Mouse (Mus musculus): ENCODE results near the gene Arhgef17. TPM values are rescaled to one million over a fixed set of nuclear protein-coding genes. Genes with fewer than 3 reads are reported as not detected.

The Arhgef17 gene
- polyA plus RNA-seq, 1 experiment = 71.4 TPM

- H3K27ac ChIP-seq (ENCODE audit: insufficient read depth, low read length) = no peak overlapping the region
- 16% methylated on average over 16 of the region's 16 CpGs for WGBS
- H3K4me1 ChIP-seq (ENCODE audit: control insufficient read depth, insufficient read depth, low read length) = peaks cover 9% of the 10 kb centered on the region; the same call in 1 of the 2 replicates
Observed at GRCm38 (mm10) chr7:100938106-100938505, 6.2 kb upstream of the Arhgef17 start.

GRCm38 (mm10) chr7:100937481-100937880 lies 5.6 kb upstream of the Arhgef17 start:
- Histone ChIP-seq H3K27me3 (ENCODE audit: control insufficient read depth, insufficient read depth, low read length) (no peaks in the 10 kb centered on the region), H3K4me1 (ENCODE audit: control insufficient read depth, insufficient read depth, low read length) (peaks cover 4% of the 10 kb centered on the region; the same call in 1 of the 2 replicates), H3K4me3 (replicated peaks; ENCODE audit: insufficient read depth, low read depth, low read length) (no peak overlapping the region), H3K27ac (ENCODE audit: insufficient read depth, low read length) (no peak overlapping the region)
- 91% methylated on average over 3 of the region's 3 CpGs for WGBS
- TF ChIP-seq POLR2A (IDR thresholded peaks at IDR 0.05; ENCODE audit: borderline replicate concordance, insufficient read depth, low read length) (no peak), CTCF (IDR thresholded peaks at IDR 0.05; ENCODE audit: borderline replicate concordance, insufficient read depth, low read depth, low read length) (no peak)
- no peak for DNase-seq

More at GRCm38 (mm10) chr7:100938106-100938505, 6.2 kb upstream of the Arhgef17 start:
- DNase-seq = no peak
- TF ChIP-seq POLR2A (IDR thresholded peaks at IDR 0.05; ENCODE audit: borderline replicate concordance, insufficient read depth, low read length) (no peak), CTCF (IDR thresholded peaks at IDR 0.05; ENCODE audit: borderline replicate concordance, insufficient read depth, low read depth, low read length) (no peak)
- H3K27me3 ChIP-seq (ENCODE audit: control insufficient read depth, insufficient read depth, low read length) = no peaks in the 10 kb centered on the region
- H3K4me3 ChIP-seq (replicated peaks; ENCODE audit: insufficient read depth, low read depth, low read length) = no peak overlapping the region

GRCm38 (mm10) chr7:100933520-100933919 lies 1.6 kb upstream of the Arhgef17 start:
- Histone ChIP-seq H3K4me1 (ENCODE audit: control insufficient read depth, insufficient read depth, low read length) (peaks cover 3% of the 10 kb centered on the region; the same call in 1 of the 2 replicates), H3K27me3 (ENCODE audit: control insufficient read depth, insufficient read depth, low read length) (peaks cover 10% of the 10 kb centered on the region; the same call in 1 of the 2 replicates), H3K27ac (ENCODE audit: insufficient read depth, low read length) (no peak overlapping the region), H3K4me3 (replicated peaks; ENCODE audit: insufficient read depth, low read depth, low read length) (no peak overlapping the region)
- DNase-seq = no peak
- TF ChIP-seq CTCF (IDR thresholded peaks at IDR 0.05; ENCODE audit: borderline replicate concordance, insufficient read depth, low read depth, low read length) (no peak), POLR2A (IDR thresholded peaks at IDR 0.05; ENCODE audit: borderline replicate concordance, insufficient read depth, low read length) (no peak)

- 1% methylated on average over 27 of the region's 27 CpGs for WGBS
- Histone ChIP-seq H3K4me3 (replicated peaks; ENCODE audit: insufficient read depth, low read depth, low read length) (no peak overlapping the region), H3K27ac (ENCODE audit: insufficient read depth, low read length) (no peak overlapping the region), H3K27me3 (ENCODE audit: control insufficient read depth, insufficient read depth, low read length) (peaks cover 10% of the 10 kb centered on the region; the same call in 1 of the 2 replicates), H3K4me1 (ENCODE audit: control insufficient read depth, insufficient read depth, low read length) (no peaks in the 10 kb centered on the region)
- peak; percentile 50 for TF ChIP-seq CTCF (IDR thresholded peaks at IDR 0.05; ENCODE audit: borderline replicate concordance, insufficient read depth, low read depth, low read length)
- TF ChIP-seq POLR2A (IDR thresholded peaks at IDR 0.05; ENCODE audit: borderline replicate concordance, insufficient read depth, low read length) = no peak
- peak; percentile 32 to 51 for DNase-seq
Observed at GRCm38 (mm10) chr7:100932481-100933007, 637 bp upstream of the Arhgef17 start.

- under 1% methylated on average over 73 of the region's 73 CpGs for WGBS
- no peak overlapping the region for H3K4me3 ChIP-seq (replicated peaks; ENCODE audit: insufficient read depth, low read depth, low read length)
Observed at GRCm38 (mm10) chr7:100931316-100931925, 486 bp downstream of the Arhgef17 start.

GRCm38 (mm10) chr7:100930619-100931315 lies 1.1 kb downstream of the Arhgef17 start:
- Histone ChIP-seq H3K27me3 (ENCODE audit: control insufficient read depth, insufficient read depth, low read length) (peaks cover 10% of the 10 kb centered on the region; the same call in 1 of the 2 replicates), H3K27ac (ENCODE audit: insufficient read depth, low read length) (no peak overlapping the region), H3K4me3 (replicated peaks; ENCODE audit: insufficient read depth, low read depth, low read length) (no peak overlapping the region), H3K4me1 (ENCODE audit: control insufficient read depth, insufficient read depth, low read length) (peaks cover 6% of the 10 kb centered on the region; the same call in 1 of the 2 replicates)
- 15% methylated on average over 53 of the region's 53 CpGs for WGBS
- no peak for DNase-seq
- no peak for TF ChIP-seq POLR2A (IDR thresholded peaks at IDR 0.05; ENCODE audit: borderline replicate concordance, insufficient read depth, low read length)
- no peak for TF ChIP-seq CTCF (IDR thresholded peaks at IDR 0.05; ENCODE audit: borderline replicate concordance, insufficient read depth, low read depth, low read length)

More at GRCm38 (mm10) chr7:100931316-100931925, 486 bp downstream of the Arhgef17 start:
- peaks cover 10% of the 10 kb centered on the region; the same call in 1 of the 2 replicates for H3K27me3 ChIP-seq (ENCODE audit: control insufficient read depth, insufficient read depth, low read length)
- no peak for DNase-seq
- H3K4me1 ChIP-seq (ENCODE audit: control insufficient read depth, insufficient read depth, low read length) = peaks cover 3% of the 10 kb centered on the region; the same call in 1 of the 2 replicates
- TF ChIP-seq POLR2A (IDR thresholded peaks at IDR 0.05; ENCODE audit: borderline replicate concordance, insufficient read depth, low read length) = no peak
- TF ChIP-seq CTCF (IDR thresholded peaks at IDR 0.05; ENCODE audit: borderline replicate concordance, insufficient read depth, low read depth, low read length) = no peak
- no peak overlapping the region for H3K27ac ChIP-seq (ENCODE audit: insufficient read depth, low read length)

- no peak for DNase-seq
- 86% methylated on average over 19 of the region's 19 CpGs for WGBS
- Histone ChIP-seq H3K27ac (ENCODE audit: insufficient read depth, low read length) (no peak overlapping the region), H3K27me3 (ENCODE audit: control insufficient read depth, insufficient read depth, low read length) (peaks cover 10% of the 10 kb centered on the region; the same call in 1 of the 2 replicates), H3K4me3 (replicated peaks; ENCODE audit: insufficient read depth, low read depth, low read length) (no peak overlapping the region), H3K4me1 (ENCODE audit: control insufficient read depth, insufficient read depth, low read length) (peaks cover 6% of the 10 kb centered on the region; the same call in 1 of the 2 replicates)
- TF ChIP-seq CTCF (IDR thresholded peaks at IDR 0.05; ENCODE audit: borderline replicate concordance, insufficient read depth, low read depth, low read length) (no peak), POLR2A (IDR thresholded peaks at IDR 0.05; ENCODE audit: borderline replicate concordance, insufficient read depth, low read length) (no peak)
Observed at GRCm38 (mm10) chr7:100929639-100930303, 2.1 kb downstream of the Arhgef17 start.

Data from cerebellum, adult 2 months (tissue).